Mouse (Mus musculus) midbrain, embryonic 14.5 days (tissue): ENCODE results near the gene Ccnd3. TPM values are rescaled to one million over a fixed set of nuclear protein-coding genes. Genes with fewer than 3 reads are reported as not detected.

ENCODE experiments used
- ATAC-seq: fragments of 200-750 bp; cut with Nextera tagmentation; 2 replicates; pipeline ENCODE4 v1.8.0; 2017; ENCODE audit warnings: moderate number of reproducible peaks, moderate library complexity; ENCODE audit not compliant: low FRiP score, low TSS enrichment
- DNase-seq: peaks from one replicate; pipeline ENCODE4 v3.0.0-alpha.2; 2015
- H3K27ac ChIP-seq: fragments of 300-500 bp; sonication (generic); replicated peaks from 2 replicates; pipeline ENCODE4 v1.5.1; 2014; ENCODE audit warnings: mild to moderate bottlenecking, low read depth, low read length, moderate library complexity
- H3K27me3 ChIP-seq: fragments of 300-500 bp; sonication (generic); 2 replicates; pipeline ENCODE4 v1.6.1; 2014; ENCODE audit warnings: low read length, control low read depth, mixed read lengths; ENCODE audit not compliant: control insufficient read depth, insufficient read depth
- H3K36me3 ChIP-seq: fragments of 300-500 bp; sonication (generic); 2 replicates; pipeline ENCODE4 v1.6.1; 2014; ENCODE audit warnings: low read length, control low read depth; ENCODE audit not compliant: control insufficient read depth, insufficient read depth
- H3K4me1 ChIP-seq: fragments of 300-500 bp; sonication (generic); 2 replicates; pipeline ENCODE4 v1.6.1; 2014; ENCODE audit warnings: mild to moderate bottlenecking, antibody characterized with exemption, low read length, control low read depth; ENCODE audit not compliant: control insufficient read depth, insufficient read depth
- H3K4me2 ChIP-seq: fragments of 300-500 bp; sonication (generic); 2 replicates; pipeline ENCODE4 v1.6.1; 2014; ENCODE audit warnings: mild to moderate bottlenecking, low read length, moderate library complexity
- H3K4me3 ChIP-seq: fragments of 300-500 bp; sonication (generic); replicated peaks from 2 replicates; pipeline ENCODE4 v1.5.1; 2014; ENCODE audit warnings: low read depth, low read length
- H3K9ac ChIP-seq: fragments of 300-500 bp; sonication (generic); replicated peaks from 2 replicates; pipeline ENCODE4 v1.6.1; 2014; ENCODE audit warnings: mild to moderate bottlenecking, low read length, moderate library complexity
- H3K9me3 ChIP-seq: fragments of 300-500 bp; sonication (generic); 2 replicates; pipeline ENCODE4 v1.6.1; 2016; ENCODE audit warnings: low read length, control low read depth, mixed read lengths; ENCODE audit not compliant: control insufficient read depth
- WGBS: fragments of 180-500 bp; shearing (Covaris S2); extraction: QIAGEN DNeasy Blood & Tissue Kit; methylation state at CpG from one replicate; pipeline ENCODE4 v1.1.7; 2014; 5-methylcytosine and 5-hydroxymethylcytosine counted together
- polyA plus RNA-seq: library from polyadenylated mRNA; unstranded; fragments of >200 nt; fragmentation: Nextera tagmentation; extraction: Ambion mirVana; gene quantifications from 2 replicates; pipeline ENCODE4 v1.2.1, GENCODE M21; 2014

Gene Ccnd3
- polyA plus RNA-seq, 1 experiment from 2014 or later = 67.3 TPM

- 83% methylated on average over 11 of the region's 11 CpGs for WGBS
- H3K27ac ChIP-seq = no peak overlapping the region
- no peak overlapping the region for H3K4me3 ChIP-seq
- DNase-seq (no peak), ATAC-seq (no peak)
- no peaks in the 10 kb centered on the region for H3K27me3 ChIP-seq
- peaks cover 26% of the 10 kb centered on the region for H3K4me1 ChIP-seq
- H3K9me3 ChIP-seq = no peaks in the 10 kb centered on the region
- H3K4me2 ChIP-seq = no peak overlapping the region
- no peak overlapping the region for H3K9ac ChIP-seq
- H3K36me3 ChIP-seq = peaks cover 49% of the 10 kb centered on the region
Observed at GRCm38 (mm10) chr17:47599511-47600297, 94.9 kb downstream of the Ccnd3 start.

- DNase-seq (no peak), ATAC-seq (no peak)
- 88% methylated on average over 13 of the region's 13 CpGs for WGBS
Observed at GRCm38 (mm10) chr17:47600601-47601388, 95.9 kb downstream of the Ccnd3 start.

GRCm38 (mm10) chr17:47601389-47601755, 96.5 kb downstream of the Ccnd3 start:
- H3K36me3 ChIP-seq = peaks cover 61% of the 10 kb centered on the region
- no peak overlapping the region for H3K4me3 ChIP-seq
- peaks cover 10% of the 10 kb centered on the region for H3K4me1 ChIP-seq
- 94% methylated on average over 10 of the region's 10 CpGs for WGBS
- no peak overlapping the region for H3K9ac ChIP-seq
- ATAC-seq = no peak
- H3K27ac ChIP-seq = no peak overlapping the region
- no peaks in the 10 kb centered on the region for H3K27me3 ChIP-seq
- no peak for DNase-seq
- no peak overlapping the region for H3K4me2 ChIP-seq
- H3K9me3 ChIP-seq = no peaks in the 10 kb centered on the region

More at GRCm38 (mm10) chr17:47600601-47601388, 95.9 kb downstream of the Ccnd3 start:
- Histone ChIP-seq H3K9ac (no peak overlapping the region), H3K4me3 (no peak overlapping the region), H3K4me1 (peaks cover 15% of the 10 kb centered on the region), H3K9me3 (no peaks in the 10 kb centered on the region), H3K4me2 (no peak overlapping the region), H3K27ac (no peak overlapping the region), H3K36me3 (peaks cover 60% of the 10 kb centered on the region), H3K27me3 (no peaks in the 10 kb centered on the region)

- no peaks in the 10 kb centered on the region for H3K9me3 ChIP-seq
- no peak overlapping the region for H3K27ac ChIP-seq
- DNase-seq (no peak), ATAC-seq (no peak)
- no peak overlapping the region for H3K4me3 ChIP-seq
- 94% methylated on average over 11 of the region's 11 CpGs for WGBS
- peaks cover under 1% of the 10 kb centered on the region; the same call in 1 of the 2 replicates for H3K4me1 ChIP-seq
- H3K4me2 ChIP-seq = no peak overlapping the region
- H3K9ac ChIP-seq = no peak overlapping the region
- peaks cover 69% of the 10 kb centered on the region for H3K36me3 ChIP-seq
- no peaks in the 10 kb centered on the region for H3K27me3 ChIP-seq
Observed at GRCm38 (mm10) chr17:47602289-47602688, 97.4 kb downstream of the Ccnd3 start.

- Histone ChIP-seq H3K27ac (no peak overlapping the region), H3K27me3 (no peaks in the 10 kb centered on the region), H3K4me2 (no peak overlapping the region), H3K4me3 (no peak overlapping the region), H3K9ac (no peak overlapping the region), H3K4me1 (peaks cover 12% of the 10 kb centered on the region), H3K9me3 (no peaks in the 10 kb centered on the region), H3K36me3 (peaks cover 62% of the 10 kb centered on the region)
- DNase-seq (no peak), ATAC-seq (no peak)
- WGBS = 77% methylated on average over 5 of the region's 5 CpGs
Observed at GRCm38 (mm10) chr17:47606220-47606619, 101.4 kb downstream of the Ccnd3 start.

GRCm38 (mm10) chr17:47609182-47609581, 104.3 kb downstream of the Ccnd3 start:
- no peak for DNase-seq
- Histone ChIP-seq H3K9me3 (no peaks in the 10 kb centered on the region), H3K4me3 (no peak overlapping the region), H3K4me2 (no peak overlapping the region), H3K9ac (no peak overlapping the region), H3K4me1 (peaks cover 23% of the 10 kb centered on the region), H3K27ac (no peak overlapping the region), H3K27me3 (no peaks in the 10 kb centered on the region), H3K36me3 (peaks cover 43% of the 10 kb centered on the region)
- WGBS = 95% methylated on average over 4 of the region's 4 CpGs
- ATAC-seq = no peak

- Histone ChIP-seq H3K27ac (peak within 1 kb of the TSS; percentile 79), H3K4me3 (peak within 1 kb of the TSS; percentile 87), H3K9me3 (no peaks in the 10 kb centered on the region), H3K9ac (peak within 1 kb of the TSS; percentile 75), H3K4me2 (peak within 1 kb of the TSS; percentile 91), H3K36me3 (peaks cover 29% of the 10 kb centered on the region), H3K27me3 (no peaks in the 10 kb centered on the region), H3K4me1 (peaks cover 23% of the 10 kb centered on the region)
- ATAC-seq (peak; percentile 95), DNase-seq (peak; percentile 99)
- under 1% methylated on average over 59 of the region's 59 CpGs for WGBS
Observed at GRCm38 (mm10) chr17:47610849-47611660, 106.2 kb downstream of the Ccnd3 start, which contains the start of the genes Bysl, Med20 and Gm20517. Gene Bysl, minus strand, starts transcription at chr17:47611492. Gene Med20, plus strand, starts transcription at chr17:47611582. Gene Gm20517, plus strand, starts transcription at chr17:47611589.

- Histone ChIP-seq H3K9me3 (no peaks in the 10 kb centered on the region), H3K36me3 (peaks cover 33% of the 10 kb centered on the region), H3K27me3 (no peaks in the 10 kb centered on the region), H3K4me3 (peak overlapping the region; percentile 87), H3K4me1 (peaks cover 23% of the 10 kb centered on the region), H3K9ac (peak overlapping the region; percentile 75), H3K4me2 (peak overlapping the region; percentile 91), H3K27ac (0 out of 2 replicates have a peak overlapping the region, but pooled peaks have one; percentile 37)
- under 1% methylated on average over 13 of the region's 13 CpGs for WGBS
- DNase-seq (no peak), ATAC-seq (no peak; the same call in 1 of the 2 replicates)
Observed at GRCm38 (mm10) chr17:47611661-47611982, 106.8 kb downstream of the Ccnd3 start.
